Mouse (Mus musculus): ENCODE data around the gene B3gnt8. TPM values are rescaled to one million over a fixed set of nuclear protein-coding genes. Genes with fewer than 3 reads are reported as not detected.

The B3gnt8 gene
- total RNA-seq, 2 experiments from 2014 or later: 5.1 to 22.2 TPM

GRCm38 (mm10) chr7:25684659-25685058 is 58.2 kb downstream of the B3gnt8 start:
- ATAC-seq (replicated peaks; ENCODE audit: poor library complexity): no peak

Other genes with a start within 250 kb of the B3gnt8 start
- gene Lipe, start 227.9 kb upstream of the B3gnt8 start, total RNA-seq (2015): 8.3 and 9.8 TPM in 2 replicates
- gene Lipe, start 227.9 kb upstream of the B3gnt8 start, total RNA-seq (2017): 7.2 and 7.4 TPM in 2 replicates
- not detected in 2 replicates for gene Cxcl17, start 213.8 kb upstream of the B3gnt8 start, total RNA-seq (2015)
- not detected in 2 replicates for gene Cxcl17, start 213.8 kb upstream of the B3gnt8 start, total RNA-seq (2017)
- 62.9 and 87.1 TPM in 2 replicates for gene Ceacam1, start 149.1 kb upstream of the B3gnt8 start, total RNA-seq (2015)
- gene Ceacam1, start 149.1 kb upstream of the B3gnt8 start, total RNA-seq (2017): 21.0 and 23.6 TPM in 2 replicates
- gene Ceacam2, start 86.8 kb upstream of the B3gnt8 start, total RNA-seq (2015): 0.07 TPM in 1 of 2 replicates, not detected in the other
- 0.46 TPM in 1 of 2 replicates, not detected in the other for gene Ceacam2, start 86.8 kb upstream of the B3gnt8 start, total RNA-seq (2017)
- not detected in 2 replicates for gene Erich4, start 10.8 kb upstream of the B3gnt8 start, total RNA-seq (2015)
- not detected in 2 replicates for gene Erich4, start 10.8 kb upstream of the B3gnt8 start, total RNA-seq (2017)
- 24.5 and 30.0 TPM in 2 replicates for gene Dmac2, start 7.2 kb upstream of the B3gnt8 start, total RNA-seq (2015)
- gene Dmac2, start 7.2 kb upstream of the B3gnt8 start, total RNA-seq (2017): 34.0 and 34.9 TPM in 2 replicates
- 37.6 and 46.7 TPM in 2 replicates for gene Bckdha, start 32.3 kb downstream of the B3gnt8 start, total RNA-seq (2015)
- gene Bckdha, start 32.3 kb downstream of the B3gnt8 start, total RNA-seq (2017): 48.6 and 52.0 TPM in 2 replicates
- gene Exosc5, start 32.5 kb downstream of the B3gnt8 start, total RNA-seq (2015): 80.7 and 84.9 TPM in 2 replicates
- gene Exosc5, start 32.5 kb downstream of the B3gnt8 start, total RNA-seq (2017): 55.6 and 71.8 TPM in 2 replicates
- gene Tmem91, start 48.5 kb downstream of the B3gnt8 start, total RNA-seq (2015): 0.69 and 1.0 TPM in 2 replicates
- not detected in 2 replicates for gene Tmem91, start 48.5 kb downstream of the B3gnt8 start, total RNA-seq (2017)
- 34.4 and 38.7 TPM in 2 replicates for gene B9d2, start 54.1 kb downstream of the B3gnt8 start, total RNA-seq (2015)
- gene B9d2, start 54.1 kb downstream of the B3gnt8 start, total RNA-seq (2017): 38.2 and 39.8 TPM in 2 replicates
- 237 and 286 TPM in 2 replicates for gene Tgfb1, start 60.3 kb downstream of the B3gnt8 start, total RNA-seq (2015)
- gene Tgfb1, start 60.3 kb downstream of the B3gnt8 start, total RNA-seq (2017): 35.7 and 35.8 TPM in 2 replicates
- 25.1 and 27.4 TPM in 2 replicates for gene Ccdc97, start 92.4 kb downstream of the B3gnt8 start, total RNA-seq (2015)
- 10.5 and 18.3 TPM in 2 replicates for gene Ccdc97, start 92.4 kb downstream of the B3gnt8 start, total RNA-seq (2017)
- 132 and 135 TPM in 2 replicates for gene Hnrnpul1, start 128.1 kb downstream of the B3gnt8 start, total RNA-seq (2015)
- 126 and 141 TPM in 2 replicates for gene Hnrnpul1, start 128.1 kb downstream of the B3gnt8 start, total RNA-seq (2017)
- 1.1 and 2.3 TPM in 2 replicates for gene Axl, start 162.1 kb downstream of the B3gnt8 start, total RNA-seq (2015)
- 1.5 and 1.9 TPM in 2 replicates for gene Axl, start 162.1 kb downstream of the B3gnt8 start, total RNA-seq (2017)
- gene Cyp2s1, start 190.3 kb downstream of the B3gnt8 start, total RNA-seq (2015): 0.17 TPM in 1 of 2 replicates, not detected in the other
- not detected in 2 replicates for gene Cyp2s1, start 190.3 kb downstream of the B3gnt8 start, total RNA-seq (2017)